Mouse (Mus musculus): ENCODE measurements around the gene Tfr2. TPM values are rescaled to one million over a fixed set of nuclear protein-coding genes. Genes with fewer than 3 reads are reported as not detected.
A peak's percentile ranks its signal among the peaks of the same experiment; 100 is the strongest.

Tfr2 gene
- polyA plus RNA-seq, 1 experiment from 2014 or later = 4.9 TPM

DNA sequence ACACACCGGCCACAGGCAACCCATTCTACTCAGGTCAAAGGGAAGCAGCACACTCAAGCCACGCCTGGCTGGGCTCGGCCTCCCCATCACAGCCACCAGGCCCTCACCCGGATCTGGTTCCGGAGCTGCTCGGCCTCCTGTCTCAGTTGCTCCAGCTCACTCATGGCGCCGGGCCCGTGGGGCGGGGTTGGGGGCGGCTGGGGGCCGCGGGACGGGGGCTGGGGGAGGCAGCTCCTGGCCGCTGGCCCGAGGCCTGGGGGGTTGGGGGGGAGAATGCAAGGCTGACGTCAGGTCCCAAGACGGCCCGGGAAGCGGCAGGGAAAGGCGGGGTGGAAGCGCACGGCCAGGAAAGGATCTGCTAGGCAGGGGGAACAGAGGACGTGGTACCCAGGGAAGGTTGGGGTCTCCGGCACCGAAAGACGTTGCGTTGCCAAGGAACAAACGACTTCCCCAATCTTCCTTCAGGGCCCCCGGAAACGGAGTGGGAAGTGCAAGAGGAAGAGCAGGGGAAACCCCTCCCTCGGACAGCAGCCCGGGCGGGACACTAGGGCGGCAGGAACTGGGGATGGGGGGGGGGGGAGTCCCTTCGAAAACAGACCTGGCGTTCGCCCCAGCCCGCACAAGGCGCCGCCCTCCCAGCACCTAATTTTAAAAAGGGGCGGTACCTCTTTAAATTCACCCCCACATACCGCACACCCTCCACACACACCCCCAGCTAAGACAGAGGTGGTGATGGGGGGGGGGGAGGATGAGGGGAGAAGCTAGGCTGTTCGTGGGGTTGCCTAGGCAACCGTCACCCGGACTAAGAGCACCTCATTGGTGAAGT is 38.8 kb upstream of the Tfr2 start:
- Histone ChIP-seq H3K4me1 (peaks cover 58% of the 10 kb centered on the region), H3K27me3 (ENCODE audit: insufficient read depth, poor library complexity, severe bottlenecking) (no peaks in the 10 kb centered on the region), H3K36me3 (peaks cover 42% of the 10 kb centered on the region), H3K4me3 (peak overlapping the region; percentile 88), H3K9me3 (no peaks in the 10 kb centered on the region), H3K27ac (peak overlapping the region; percentile 95)
- no peak for DNase-seq (ENCODE audit: low spot score)
- 3% methylated on average over 38 of the region's 46 CpGs for WGBS

DNA sequence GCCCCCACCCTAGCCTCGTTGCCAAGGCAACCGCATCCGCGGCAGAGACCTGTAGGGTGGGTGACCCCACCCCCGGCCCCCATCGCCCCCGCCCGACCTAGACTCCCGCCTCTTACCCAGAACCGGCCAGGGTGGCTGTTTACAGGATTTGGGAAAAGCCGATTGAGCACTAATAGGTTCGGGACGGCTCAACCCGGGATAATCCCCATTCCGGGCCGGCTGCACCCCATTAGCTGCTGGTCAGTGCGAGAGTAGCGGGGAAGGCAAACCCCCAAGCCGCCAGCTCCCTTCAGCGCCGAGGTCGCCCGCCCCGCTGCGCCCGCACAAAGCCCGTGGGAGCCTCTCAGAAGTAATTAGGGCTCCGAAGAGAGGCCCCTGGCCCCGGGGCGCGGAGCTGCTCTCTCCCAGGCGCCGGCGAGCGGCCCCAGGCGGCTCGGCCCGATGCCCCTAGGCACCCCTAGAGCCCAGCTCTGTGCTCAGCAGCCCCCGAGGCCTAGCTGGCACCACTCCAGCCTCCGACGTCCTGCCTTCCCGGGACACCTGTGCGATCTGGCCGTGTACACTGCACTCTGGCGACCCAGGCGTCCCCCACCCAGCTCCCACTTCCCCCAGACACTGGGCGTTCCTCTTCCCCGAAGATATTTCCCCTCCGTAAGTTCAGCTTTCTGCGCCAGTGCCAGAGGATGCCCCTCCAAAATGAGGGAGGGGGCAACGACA is 38.1 kb upstream of the Tfr2 start:
- Histone ChIP-seq H3K27me3 (ENCODE audit: insufficient read depth, poor library complexity, severe bottlenecking) (no peaks in the 10 kb centered on the region), H3K4me3 (peak overlapping the region; percentile 88), H3K27ac (peak overlapping the region; percentile 95), H3K9me3 (no peaks in the 10 kb centered on the region), H3K36me3 (peaks cover 36% of the 10 kb centered on the region), H3K4me1 (peaks cover 51% of the 10 kb centered on the region)
- DNase-seq (ENCODE audit: low spot score) = no peak
- under 1% methylated on average over 51 of the region's 51 CpGs for WGBS

DNA sequence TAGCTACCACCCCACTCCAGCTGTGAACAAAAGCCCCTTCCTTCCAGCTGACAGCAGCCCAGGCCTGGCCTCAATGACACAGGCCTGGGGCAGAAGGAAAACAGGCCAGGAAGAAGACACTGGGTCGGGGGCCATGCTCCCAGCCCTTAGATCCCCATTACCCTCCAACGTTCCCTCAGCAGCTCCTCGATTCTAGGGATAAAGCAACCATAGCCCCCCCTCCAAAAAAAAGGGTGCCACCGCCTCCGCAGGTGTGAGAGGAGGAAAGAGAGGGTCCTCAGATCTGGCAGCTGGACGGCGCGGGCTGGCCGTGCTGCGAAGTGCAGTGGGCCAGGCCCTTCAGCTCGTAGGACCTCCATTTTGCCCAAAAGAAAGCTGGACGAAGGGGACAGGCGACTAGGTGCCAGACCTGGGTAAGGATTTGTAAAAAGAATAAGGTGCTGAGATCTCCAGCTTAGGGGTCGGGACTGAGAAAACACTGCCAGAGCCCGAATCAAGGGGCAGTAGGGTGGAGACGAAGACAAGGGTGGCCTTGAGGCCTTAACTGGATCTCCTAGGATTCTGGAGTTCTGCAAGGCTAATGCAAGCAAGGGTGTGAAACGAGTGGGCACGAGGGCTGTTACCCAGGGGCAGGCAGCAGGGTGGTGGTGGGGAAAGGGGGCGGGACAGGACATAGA is 37.4 kb upstream of the Tfr2 start:
- Histone ChIP-seq H3K4me1 (peaks cover 48% of the 10 kb centered on the region), H3K4me3 (peak overlapping the region; percentile 88), H3K27me3 (ENCODE audit: insufficient read depth, poor library complexity, severe bottlenecking) (no peaks in the 10 kb centered on the region), H3K9me3 (no peaks in the 10 kb centered on the region), H3K36me3 (peaks cover 29% of the 10 kb centered on the region), H3K27ac (peak overlapping the region; percentile 95)
- WGBS = under 1% methylated on average over 19 of the region's 19 CpGs
- DNase-seq (ENCODE audit: low spot score) = no peak

DNA sequence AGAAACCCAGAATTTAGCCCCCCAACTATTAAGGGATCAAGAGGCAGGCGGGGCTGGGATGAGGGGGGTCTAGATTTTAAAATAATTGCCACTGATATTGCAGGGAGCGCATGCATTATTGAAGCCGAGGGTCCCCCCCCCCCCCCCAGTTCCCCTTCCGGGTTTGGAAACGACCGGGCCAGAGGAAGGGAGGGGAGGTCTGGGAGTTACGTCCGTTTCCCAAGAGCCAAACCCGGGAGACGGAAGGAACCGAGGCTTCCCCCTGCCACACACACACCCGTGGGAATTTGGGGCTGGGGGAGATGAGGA is 36.9 kb upstream of the Tfr2 start:
- WGBS = 0% methylated on average over 11 of the region's 12 CpGs
- DNase-seq (ENCODE audit: low spot score) = no peak
- H3K27ac ChIP-seq = peak overlapping the region; percentile 95
- H3K27me3 ChIP-seq (ENCODE audit: insufficient read depth, poor library complexity, severe bottlenecking) = no peaks in the 10 kb centered on the region
- peaks cover 43% of the 10 kb centered on the region for H3K4me1 ChIP-seq
- H3K36me3 ChIP-seq = peaks cover 25% of the 10 kb centered on the region
- H3K9me3 ChIP-seq = no peaks in the 10 kb centered on the region
- H3K4me3 ChIP-seq = peak overlapping the region; percentile 88

DNA sequence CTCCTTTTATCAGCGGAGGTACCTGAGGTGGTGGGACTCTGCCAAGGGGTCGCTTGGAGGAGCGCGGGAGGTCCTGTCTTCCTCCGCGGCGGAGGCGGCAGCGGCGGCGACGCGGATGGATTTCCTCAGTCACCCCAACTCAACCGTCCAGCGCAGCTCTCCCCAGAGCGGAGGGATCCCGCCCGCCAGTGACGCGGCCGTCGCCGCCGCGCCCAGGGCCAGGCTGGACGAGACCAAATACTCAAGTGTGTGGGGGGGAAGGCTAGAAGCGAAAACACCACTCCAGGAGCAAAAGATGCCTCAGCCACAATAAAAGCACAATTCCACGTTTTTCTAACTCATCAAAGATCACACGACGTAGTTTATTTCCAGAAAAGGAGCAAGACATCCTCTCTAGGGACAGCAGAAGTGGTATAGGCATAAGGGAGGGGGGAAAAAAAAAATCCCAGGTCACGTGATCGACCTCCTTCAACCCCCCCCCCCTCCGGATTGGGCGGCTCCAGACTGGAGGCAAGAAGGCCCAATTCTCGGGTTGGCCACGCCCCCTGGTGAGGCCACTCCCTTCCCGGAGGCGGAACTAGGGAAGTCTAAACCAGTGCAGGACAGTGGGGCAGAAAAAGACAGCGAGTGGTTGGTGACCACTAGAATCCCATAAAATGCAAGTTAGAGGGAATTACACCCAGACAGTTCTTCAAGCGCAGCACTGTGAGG is 36.4 kb upstream of the Tfr2 start, which contains the start of the genes Epo and Gnb2:
Gene Epo, minus strand, starts transcription at position 126 of the 711 bp plus-strand sequence.
Gene Gnb2, minus strand, starts transcription at position 394 of the 711 bp plus-strand sequence.
- H3K9me3 ChIP-seq = no peaks in the 10 kb centered on the region
- H3K27ac ChIP-seq = peak within 1 kb of the TSS; percentile 95
- peak within 1 kb of the TSS; percentile 88 for H3K4me3 ChIP-seq
- under 1% methylated on average over 40 of the region's 40 CpGs for WGBS
- H3K36me3 ChIP-seq = peaks cover 19% of the 10 kb centered on the region
- peaks cover 40% of the 10 kb centered on the region for H3K4me1 ChIP-seq
- H3K27me3 ChIP-seq (ENCODE audit: insufficient read depth, poor library complexity, severe bottlenecking) = no peaks in the 10 kb centered on the region
- peak; percentile 98 for DNase-seq (ENCODE audit: low spot score)

DNA sequence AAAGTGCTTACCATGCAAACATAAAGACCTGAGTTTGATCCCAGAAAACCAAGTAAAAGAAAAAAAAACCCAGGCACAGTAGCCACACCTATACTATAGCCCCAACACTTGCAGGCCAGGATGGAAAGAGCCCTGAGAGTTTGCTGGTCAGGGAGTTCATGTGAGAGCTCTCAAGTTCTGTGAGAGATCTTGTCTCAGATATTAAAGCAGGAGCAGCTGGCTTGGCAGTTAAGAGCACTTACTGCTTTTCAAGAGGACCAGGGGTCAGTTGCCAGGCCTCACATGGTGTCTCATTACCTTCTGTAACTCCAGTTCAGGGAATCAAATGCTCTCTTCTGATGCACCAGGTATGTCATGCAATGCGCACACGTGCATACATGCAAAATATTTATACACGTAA is 34.9 kb upstream of the Tfr2 start:
- no peak overlapping the region for H3K27ac ChIP-seq
- H3K4me1 ChIP-seq = peaks cover 26% of the 10 kb centered on the region
- DNase-seq (ENCODE audit: low spot score) = peak; percentile 60
- WGBS = 94% methylated on average over 3 of the region's 3 CpGs
- H3K36me3 ChIP-seq = peaks cover 5% of the 10 kb centered on the region
- peaks cover 4% of the 10 kb centered on the region; the same call in 1 of the 2 replicates for H3K27me3 ChIP-seq (ENCODE audit: insufficient read depth, poor library complexity, severe bottlenecking)
- no peaks in the 10 kb centered on the region for H3K9me3 ChIP-seq
- H3K4me3 ChIP-seq = no peak overlapping the region

DNA sequence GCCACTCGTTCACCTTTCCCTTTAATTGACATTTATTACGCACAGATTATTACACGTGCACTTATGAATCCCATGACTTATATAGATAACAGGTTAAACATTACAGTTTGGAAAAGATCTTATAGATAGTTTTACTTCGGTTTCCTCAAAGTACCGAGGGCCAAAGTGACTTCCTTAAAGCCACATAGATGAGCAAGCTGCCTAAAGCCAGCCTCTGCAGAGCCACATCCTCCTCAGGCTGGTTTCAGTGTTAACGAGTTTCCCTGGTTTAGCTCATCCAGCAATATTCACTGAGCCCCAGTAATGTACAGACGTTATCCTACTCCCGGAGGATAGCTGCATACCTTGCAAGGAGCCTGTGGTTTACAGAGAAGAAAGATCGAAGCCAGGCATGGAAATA is 34.3 kb upstream of the Tfr2 start:
- 81% methylated on average over 9 of the region's 9 CpGs for WGBS
- no peaks in the 10 kb centered on the region for H3K36me3 ChIP-seq
- H3K9me3 ChIP-seq = no peaks in the 10 kb centered on the region
- H3K4me3 ChIP-seq = no peak overlapping the region
- H3K27ac ChIP-seq = no peak overlapping the region
- DNase-seq (ENCODE audit: low spot score) = peak; percentile 35
- H3K4me1 ChIP-seq = peaks cover 21% of the 10 kb centered on the region
- peaks cover 4% of the 10 kb centered on the region; the same call in 1 of the 2 replicates for H3K27me3 ChIP-seq (ENCODE audit: insufficient read depth, poor library complexity, severe bottlenecking)

DNA sequence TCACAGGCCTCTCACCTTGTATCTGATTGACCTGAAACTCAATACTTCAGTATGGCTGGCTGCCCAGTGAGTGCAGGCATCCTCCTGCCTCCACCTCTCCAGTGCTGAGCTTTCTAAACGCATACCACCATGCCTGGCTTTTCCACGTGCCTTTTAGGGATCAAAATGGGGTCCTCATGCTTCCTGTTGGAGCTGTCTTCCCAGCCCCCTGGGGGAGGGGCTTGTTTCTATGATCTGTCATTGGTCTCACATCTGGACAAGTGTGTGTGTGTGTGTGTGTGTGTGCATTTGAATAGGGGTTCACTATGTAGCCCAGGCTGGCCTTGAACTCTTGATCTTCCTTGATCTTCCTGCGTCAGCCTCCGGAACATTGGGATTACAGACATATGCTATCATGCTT is 32.2 kb upstream of the Tfr2 start:
- peaks cover 5% of the 10 kb centered on the region; the same call in 1 of the 2 replicates for H3K4me1 ChIP-seq
- H3K4me3 ChIP-seq = no peak overlapping the region
- DNase-seq (ENCODE audit: low spot score) = peak; percentile 61

DNA sequence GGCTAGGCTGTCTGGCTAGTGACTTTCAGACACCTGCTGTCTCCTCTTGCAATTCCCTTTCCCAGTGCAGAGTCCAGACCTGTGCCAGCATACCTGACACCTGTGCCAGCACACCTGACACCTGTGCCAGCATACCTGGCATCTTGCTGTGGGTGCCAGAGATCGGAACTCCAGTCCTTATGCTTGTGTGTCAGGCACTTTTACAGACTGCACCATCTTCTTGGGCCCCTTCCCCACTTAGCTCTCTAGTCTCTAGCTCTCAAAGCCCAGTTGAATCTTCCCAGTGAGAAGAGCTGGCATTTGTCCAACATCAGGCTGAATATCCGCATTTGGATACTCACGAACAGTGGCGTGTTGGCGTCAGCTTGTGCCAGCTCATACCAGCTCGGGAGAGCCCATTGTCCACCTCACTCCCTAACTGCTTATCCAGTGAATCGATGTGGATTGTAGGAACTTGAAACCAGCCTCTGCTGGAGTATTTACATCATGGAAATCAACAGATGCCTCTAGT is 30.3 kb upstream of the Tfr2 start:
- peaks cover 4% of the 10 kb centered on the region for H3K27me3 ChIP-seq (ENCODE audit: insufficient read depth, poor library complexity, severe bottlenecking)
- no peak overlapping the region for H3K27ac ChIP-seq
- no peaks in the 10 kb centered on the region for H3K9me3 ChIP-seq
- H3K4me3 ChIP-seq = no peak overlapping the region
- 75% methylated on average over 7 of the region's 7 CpGs for WGBS
- no peaks in the 10 kb centered on the region for H3K36me3 ChIP-seq
- peak; percentile 62 for DNase-seq (ENCODE audit: low spot score)
- no peaks in the 10 kb centered on the region for H3K4me1 ChIP-seq

More for the DNA sequence above, 32.2 kb upstream of the Tfr2 start:
- peaks cover 4% of the 10 kb centered on the region; the same call in 1 of the 2 replicates for H3K27me3 ChIP-seq (ENCODE audit: insufficient read depth, poor library complexity, severe bottlenecking)
- H3K27ac ChIP-seq = no peak overlapping the region
- H3K9me3 ChIP-seq = no peaks in the 10 kb centered on the region
- no peaks in the 10 kb centered on the region for H3K36me3 ChIP-seq
- WGBS = 53% methylated on average over 4 of the region's 4 CpGs

DNA sequence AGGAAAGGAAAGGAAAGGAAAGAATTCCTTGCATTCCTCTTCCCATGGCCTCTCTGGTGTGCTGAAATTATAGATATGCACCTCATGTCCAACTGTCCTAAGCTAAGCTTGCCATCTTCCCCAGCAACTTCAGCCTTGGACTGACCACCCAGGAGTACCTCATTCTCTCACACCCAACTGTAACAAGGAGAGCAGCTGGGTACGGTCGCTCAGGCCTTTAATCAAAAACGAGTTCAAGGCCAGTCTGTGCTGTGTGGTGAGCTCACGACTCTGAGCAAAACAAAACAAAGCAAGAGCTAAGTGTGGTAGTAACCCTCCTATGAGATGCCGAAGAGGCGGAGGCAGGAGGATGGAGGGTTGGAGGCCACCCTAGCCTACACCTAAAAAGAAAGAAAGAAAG is 28.6 kb upstream of the Tfr2 start:
- Histone ChIP-seq H3K36me3 (no peaks in the 10 kb centered on the region), H3K27ac (no peak overlapping the region), H3K27me3 (ENCODE audit: insufficient read depth, poor library complexity, severe bottlenecking) (peaks cover 4% of the 10 kb centered on the region), H3K9me3 (no peaks in the 10 kb centered on the region), H3K4me3 (no peak overlapping the region), H3K4me1 (no peaks in the 10 kb centered on the region)
- DNase-seq (ENCODE audit: low spot score) = peak; percentile 53
- WGBS = 67% methylated on average over 6 of the region's 6 CpGs

DNA sequence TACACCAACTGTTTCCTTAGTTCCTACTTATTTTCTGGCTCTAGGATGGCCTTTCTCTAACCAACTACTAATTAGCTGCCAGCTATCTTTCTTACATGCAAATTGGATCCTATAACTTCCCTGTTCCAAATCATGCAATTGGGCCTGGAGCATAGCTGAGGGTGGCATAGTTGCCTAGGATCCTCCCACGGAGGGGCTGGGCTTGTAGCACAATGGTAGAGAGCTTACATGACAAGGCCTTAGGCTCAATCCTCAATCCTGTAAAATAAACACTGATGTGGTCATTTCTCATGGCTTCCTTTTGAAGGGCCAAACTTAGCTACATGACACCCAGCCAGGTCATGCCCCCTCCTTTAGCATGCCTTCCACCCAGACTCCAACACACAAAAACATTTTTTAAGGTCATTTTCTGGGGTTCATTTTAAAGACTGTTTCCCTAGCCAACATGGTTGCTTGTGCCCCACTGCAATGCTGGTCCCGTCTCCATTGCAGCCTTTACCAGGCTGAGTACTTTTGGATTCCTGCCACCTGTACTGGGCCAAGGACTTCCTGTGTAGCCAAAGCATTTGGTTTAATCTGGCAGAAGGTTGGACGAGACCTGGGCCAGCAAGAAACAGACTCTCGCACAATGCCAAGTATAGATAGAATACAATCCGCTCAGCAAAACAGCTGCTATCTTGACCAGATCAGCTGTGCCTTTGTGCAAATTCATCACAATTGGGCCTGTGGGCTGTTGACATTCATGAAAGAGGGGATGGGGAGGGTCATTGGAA is 27.7 kb upstream of the Tfr2 start:
- peaks cover 4% of the 10 kb centered on the region for H3K27me3 ChIP-seq (ENCODE audit: insufficient read depth, poor library complexity, severe bottlenecking)
- no peaks in the 10 kb centered on the region for H3K4me1 ChIP-seq
- DNase-seq (ENCODE audit: low spot score) = peak; percentile 17
- no peak overlapping the region for H3K27ac ChIP-seq
- H3K9me3 ChIP-seq = no peaks in the 10 kb centered on the region
- 74% methylated on average over 5 of the region's 5 CpGs for WGBS
- no peaks in the 10 kb centered on the region for H3K36me3 ChIP-seq
- H3K4me3 ChIP-seq = no peak overlapping the region

DNA sequence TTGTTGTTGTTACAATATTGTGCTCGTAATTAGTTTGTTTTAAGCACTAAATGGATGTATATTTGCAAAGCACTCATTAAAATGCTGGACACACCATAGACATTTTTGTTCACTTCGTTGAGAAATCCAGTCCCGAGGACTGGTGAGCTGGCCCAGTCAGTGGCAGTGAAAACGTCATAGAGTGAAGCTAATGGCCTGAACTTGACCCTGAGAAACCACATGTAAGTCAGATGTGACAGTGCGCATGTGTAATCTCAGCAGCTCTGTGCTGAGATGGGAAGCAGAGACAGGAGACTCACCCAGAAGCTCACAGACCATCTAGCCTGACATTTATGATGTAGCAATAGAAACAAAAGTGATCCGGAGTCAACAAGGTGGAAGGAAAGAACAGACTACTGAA is 24.7 kb upstream of the Tfr2 start:
- no peaks in the 10 kb centered on the region; the same call in 1 of the 2 replicates for H3K27me3 ChIP-seq (ENCODE audit: insufficient read depth, poor library complexity, severe bottlenecking)
- no peaks in the 10 kb centered on the region for H3K4me1 ChIP-seq
- H3K9me3 ChIP-seq = no peaks in the 10 kb centered on the region
- no peaks in the 10 kb centered on the region for H3K36me3 ChIP-seq
- 65% methylated on average over 6 of the region's 6 CpGs for WGBS
- H3K4me3 ChIP-seq = no peak overlapping the region
- DNase-seq (ENCODE audit: low spot score) = peak; percentile 63
- H3K27ac ChIP-seq = no peak overlapping the region
